Mouse (Mus musculus) brain, adult 2 months (tissue): ENCODE results near the gene Ap2a2.
"Not testable (repeated sequence)": the region's sequence is repeated elsewhere in the genome, so short reads cannot be mapped to it uniquely, and the experiment has no call there.

Source experiments
- DNase-seq: peaks from one replicate; pipeline ENCODE4 v3.0.0; 2011; ENCODE audit warnings: low read depth, low spot score

Gene Ap2a2

DNA sequence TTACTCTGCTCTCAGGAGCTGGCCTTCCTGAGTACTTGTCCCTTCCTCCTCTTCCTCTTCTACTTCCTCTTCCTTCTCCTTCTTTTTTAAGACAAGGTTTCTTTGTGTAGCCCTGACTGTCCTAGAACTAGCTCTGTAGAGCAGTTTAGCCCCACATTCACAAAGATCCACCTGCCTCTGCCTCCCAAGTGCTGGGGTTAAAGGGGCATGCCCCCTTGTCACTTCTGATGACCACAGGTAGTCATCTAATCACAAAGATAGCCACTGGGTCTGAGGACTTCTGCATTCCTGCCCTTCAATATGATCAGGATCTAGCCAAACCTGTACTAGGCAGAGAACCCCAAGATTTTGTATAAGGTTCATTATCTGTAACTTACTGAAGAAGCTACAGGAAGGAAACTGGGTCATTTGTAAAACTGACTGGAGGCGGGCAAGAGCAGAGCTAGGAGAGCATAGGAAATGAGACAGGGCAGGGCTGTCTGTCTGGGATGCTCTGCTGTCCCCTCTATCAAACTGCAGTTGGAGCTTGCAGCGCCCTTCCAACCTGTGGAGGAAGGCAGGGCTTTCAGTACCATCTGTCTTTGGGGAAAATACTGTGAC is 2.1 kb upstream of the Ap2a2 start:
- no peak for DNase-seq

DNA sequence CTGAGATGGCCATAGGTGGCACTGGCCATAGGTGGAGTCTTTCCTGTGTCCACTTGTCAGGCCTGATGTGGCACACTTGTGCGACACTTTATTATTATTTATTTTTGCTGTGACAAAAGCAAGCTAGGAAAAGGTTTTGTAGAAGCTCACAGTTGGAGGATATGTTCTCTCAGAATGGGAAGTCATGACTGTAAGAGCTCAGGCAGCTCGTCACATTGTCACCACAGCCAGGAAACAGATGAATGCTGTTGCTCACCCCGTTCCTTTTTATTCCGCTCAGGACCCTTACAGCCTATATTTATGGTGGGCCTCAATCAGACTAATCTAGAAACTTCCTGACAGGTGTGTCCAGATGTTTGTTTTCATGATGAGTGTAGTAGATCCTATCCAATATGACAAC is 1.5 kb upstream of the Ap2a2 start:
- no peak for DNase-seq

DNA sequence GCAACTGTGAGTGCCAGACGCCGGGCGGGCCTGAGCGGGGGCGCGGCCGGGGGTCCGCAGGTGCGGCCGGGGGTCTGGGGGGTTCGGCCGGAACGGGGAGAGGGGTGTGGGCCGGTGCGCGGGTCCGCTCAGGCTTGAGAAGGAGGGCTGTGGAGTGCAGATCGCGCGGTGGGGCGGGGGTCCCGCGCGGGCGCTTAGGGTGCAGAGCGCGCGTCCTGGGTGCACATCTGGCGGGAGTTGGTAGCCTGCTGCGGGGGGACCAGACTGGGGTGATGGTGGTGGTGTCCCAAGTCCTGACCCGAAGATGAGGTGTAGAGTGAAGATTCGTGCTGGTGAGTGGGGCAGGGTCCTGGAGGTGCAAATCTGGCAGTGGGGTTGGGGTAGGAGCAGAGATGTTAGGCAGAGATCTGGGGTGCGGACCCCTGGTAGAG is 463 bp downstream of the Ap2a2 start:
- DNase-seq = no peak

DNA sequence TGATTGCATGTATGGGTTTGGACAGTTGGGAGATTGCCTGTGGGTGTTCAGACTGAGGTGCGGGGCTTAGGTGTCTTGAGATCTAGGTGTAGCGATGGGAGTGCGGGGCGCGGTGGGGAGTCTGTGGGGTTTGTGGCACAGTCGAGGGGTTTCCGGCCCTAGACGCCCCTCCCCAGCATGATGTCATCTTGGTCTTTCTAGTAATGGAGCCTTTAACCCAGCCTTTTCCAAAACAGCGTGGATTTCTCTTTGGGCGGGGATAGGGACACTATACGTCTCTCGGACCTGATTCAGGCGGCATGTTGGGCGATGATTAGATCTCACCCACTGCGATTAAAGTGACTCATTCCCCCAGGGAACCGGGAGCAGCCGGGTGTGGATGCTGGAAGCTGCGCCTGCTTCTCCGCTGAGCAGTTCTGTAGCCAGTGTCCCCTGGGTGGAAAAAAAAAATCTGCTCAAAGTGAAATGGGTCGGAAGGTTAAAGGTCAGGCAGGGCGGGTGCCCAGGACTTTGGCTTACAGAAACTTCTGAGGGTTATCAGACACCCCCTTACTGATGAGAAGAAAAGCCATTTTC is 967 bp downstream of the Ap2a2 start:
- peak; percentile 83 for DNase-seq

DNA sequence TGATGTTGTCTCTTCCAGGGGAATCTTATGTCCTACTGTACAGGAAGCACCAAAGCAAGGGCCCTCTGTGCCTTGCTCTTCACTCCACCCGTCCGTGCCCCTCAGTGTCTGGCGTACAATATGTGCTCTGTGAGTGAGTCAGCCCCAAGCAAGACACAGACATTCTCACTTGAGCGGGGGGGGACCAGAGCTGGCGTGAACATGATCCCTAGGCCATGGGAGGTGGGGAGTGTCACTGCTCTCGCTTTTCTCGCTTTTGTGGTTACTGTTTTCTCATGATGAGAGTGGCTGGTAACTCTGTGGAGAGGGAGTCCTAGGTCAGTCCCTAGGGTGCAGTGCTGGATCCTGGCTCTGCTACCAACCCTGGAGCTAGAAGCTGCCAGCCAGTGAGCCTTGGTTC is 2.6 kb downstream of the Ap2a2 start:
- peak; percentile 80 for DNase-seq

DNA sequence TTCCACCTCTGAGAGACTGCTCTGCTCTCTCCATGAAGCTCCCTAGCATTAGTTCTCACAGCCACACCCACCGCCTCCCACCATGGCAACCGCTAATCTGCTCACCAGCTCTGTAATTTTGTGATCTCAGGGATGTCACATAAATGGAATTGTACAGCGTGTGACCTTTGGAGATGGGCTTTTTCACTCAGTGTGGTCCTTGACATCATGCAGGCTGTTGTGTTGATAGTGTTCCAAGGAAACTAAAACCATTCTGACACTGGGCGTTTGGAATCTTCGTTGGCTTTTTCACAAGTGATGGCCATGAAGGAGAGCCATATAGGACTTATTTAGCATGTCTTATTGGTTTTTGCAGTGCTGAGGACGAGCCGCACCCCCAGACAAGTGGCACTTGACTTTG is 4.6 kb downstream of the Ap2a2 start:
- peak; percentile 78 for DNase-seq

DNA sequence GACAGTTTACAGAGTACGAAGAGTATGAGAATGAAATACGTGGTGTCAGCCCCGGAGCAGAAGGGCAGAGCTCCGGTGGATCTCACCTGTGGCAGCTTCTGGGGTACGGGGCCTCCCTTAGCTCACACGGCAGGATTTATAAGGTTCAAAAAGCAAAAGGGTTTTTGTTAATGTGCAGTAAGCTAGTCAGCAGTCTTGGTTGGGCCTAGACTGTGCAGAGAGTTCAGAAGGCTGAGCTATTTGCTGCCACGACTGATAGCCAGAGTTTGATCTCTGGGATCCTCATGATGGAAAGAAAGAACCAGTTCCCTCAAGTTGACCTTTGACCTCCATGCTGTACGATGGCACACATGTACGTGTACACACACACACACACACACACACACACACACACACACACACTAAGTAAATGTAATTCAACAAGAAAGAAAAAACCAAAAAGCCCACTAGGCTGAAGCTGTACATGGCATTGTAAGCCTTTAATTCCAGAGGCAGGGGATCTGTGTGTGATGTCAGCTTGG is 7.4 kb downstream of the Ap2a2 start:
- no peak for DNase-seq

DNA sequence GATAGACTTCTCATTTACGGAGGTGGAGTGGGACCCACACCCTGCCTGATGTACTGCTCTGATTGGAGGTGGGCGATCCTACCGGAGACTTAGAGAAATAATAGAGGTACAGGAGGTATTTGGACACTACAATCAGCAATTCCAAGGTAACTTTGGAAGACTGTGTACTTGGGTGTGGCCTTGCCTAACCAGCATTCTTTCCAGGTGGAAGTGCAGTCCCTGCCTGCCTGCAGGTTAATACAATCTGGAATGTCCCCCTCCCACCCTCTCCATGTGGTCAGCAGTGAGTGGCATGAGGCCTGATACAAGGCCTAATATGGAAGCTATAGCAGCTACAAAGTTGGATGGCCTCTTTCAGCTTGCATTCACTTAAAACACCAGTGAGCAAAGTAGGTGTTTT is 7.9 kb downstream of the Ap2a2 start:
- DNase-seq = no peak

DNA sequence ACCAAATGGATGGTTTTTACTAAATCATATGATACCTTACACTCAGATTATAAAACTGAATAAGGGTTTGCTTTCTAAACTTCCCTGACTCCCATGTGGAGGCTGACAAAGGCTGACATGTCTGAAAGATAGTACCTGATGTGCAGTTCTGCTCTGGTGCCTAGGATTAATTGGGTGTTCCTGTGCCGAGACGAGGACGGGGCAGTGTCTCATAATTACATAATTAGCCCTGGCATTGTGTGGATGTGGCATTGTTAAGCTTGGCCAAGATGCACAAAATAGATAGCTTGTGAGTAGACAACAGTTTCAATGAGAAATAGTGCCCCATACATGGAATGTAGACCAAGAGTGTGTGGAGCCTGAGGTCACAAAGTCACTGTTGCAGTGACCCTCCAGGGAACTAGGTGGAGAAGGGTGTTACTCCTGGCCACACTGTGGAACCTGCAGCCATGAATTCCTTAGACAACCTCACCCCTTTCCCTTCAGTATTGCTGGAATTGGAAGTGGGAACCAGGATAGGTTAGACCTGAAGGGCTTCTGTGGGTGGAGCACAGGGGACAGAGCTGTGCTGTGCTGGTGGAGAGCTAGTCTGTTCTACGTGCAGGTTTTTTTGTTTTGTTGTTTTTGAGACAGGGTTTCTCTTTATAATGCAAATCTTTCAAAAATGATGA is 8.8 kb downstream of the Ap2a2 start:
- DNase-seq = no peak

DNA sequence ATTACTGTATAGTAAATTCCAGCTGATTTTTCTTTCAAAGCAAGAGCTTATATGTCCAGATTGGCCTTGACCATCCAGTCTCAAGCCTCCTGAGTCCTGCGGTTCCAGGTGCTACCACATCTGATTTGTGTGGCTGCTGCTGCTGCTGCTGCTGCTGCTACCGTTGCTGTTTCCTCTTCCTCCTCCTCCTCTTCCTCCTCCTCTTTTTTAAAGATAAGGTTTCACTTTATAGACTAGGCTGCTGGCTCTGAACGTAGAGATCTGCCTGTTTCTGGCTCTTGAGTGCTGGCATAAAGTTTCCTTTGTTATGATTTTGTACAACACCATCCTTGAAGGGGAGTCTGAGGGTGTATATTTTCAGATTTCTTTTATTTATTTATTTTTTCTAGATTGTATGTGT is 12.1 kb downstream of the Ap2a2 start:
- DNase-seq = no peak

DNA sequence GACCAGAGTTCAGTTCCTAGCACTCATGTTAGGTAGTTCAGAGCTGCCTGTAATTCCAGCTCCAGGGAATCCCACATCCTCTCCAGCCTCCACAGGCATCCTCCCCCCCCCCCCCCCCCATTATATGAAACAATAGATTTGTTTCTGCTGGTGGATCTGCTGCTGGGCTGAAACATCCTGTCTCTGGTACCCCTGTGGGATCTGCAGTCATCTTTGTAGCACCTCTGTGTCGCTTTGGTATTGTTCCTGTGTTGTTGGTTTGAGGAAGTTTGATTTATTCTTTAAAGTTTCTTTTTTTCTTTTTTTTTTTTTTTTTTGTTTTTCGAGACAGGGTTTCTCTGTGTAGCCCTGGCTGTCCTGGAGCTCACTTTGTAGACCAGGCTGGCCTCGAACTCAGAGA is 13.5 kb downstream of the Ap2a2 start:
- DNase-seq = no peak

DNA sequence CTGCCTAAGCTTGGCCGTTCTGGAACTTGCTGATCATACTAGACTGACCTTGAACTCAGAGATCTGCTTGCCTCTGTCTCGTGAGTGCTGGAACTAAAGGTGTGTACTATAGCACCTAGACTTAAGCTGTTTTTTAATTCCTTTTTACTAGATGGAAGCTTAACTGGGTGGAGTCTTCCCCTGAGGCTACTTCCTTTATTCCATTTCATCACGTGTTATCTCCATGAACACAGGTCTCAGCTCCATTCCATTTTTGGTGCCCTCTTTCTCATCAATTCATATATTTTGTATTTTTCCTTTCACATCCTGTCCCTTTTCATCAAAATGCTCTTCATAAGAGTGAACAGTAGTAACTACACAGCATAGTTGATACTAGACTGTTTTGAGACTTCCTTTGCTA is 15.8 kb downstream of the Ap2a2 start:
- DNase-seq = no peak

DNA sequence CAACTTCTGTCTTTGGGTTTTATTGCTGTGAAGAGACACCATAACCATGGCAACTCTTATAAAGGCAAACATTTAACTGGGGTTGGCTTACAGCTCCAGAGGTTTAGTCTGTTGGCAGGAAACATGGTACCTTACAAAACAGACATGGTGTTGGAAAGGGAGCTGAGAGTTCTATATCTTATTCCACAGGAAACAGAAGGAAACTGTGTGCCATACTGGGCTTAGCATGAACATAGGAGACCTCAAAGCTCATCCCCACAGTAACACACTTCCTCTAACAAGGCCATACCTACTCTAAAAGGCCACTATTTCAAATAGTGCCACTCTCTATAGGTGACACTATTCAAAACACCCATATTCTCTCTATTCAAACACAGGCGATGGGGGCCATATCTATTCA is 16.5 kb downstream of the Ap2a2 start:
- no peak for DNase-seq

DNA sequence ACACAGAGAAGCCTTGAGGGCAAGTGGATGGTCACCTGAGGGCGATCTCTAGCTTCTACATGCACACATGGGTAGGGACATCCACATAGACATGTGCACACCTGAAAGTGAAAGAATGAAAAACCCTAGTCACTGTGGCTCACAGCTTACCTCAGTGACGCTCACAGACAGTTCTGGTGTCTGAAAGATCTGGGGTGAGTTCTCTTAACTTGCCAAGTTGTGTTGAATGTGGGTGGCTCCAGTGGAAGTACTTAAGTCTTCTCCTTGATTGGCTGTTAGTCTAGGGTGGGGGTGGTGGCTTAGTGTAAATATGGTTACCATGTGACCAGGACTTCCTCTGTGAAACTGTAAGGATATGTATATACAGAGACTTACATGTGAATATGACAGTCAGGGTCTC is 17.0 kb downstream of the Ap2a2 start:
- no peak for DNase-seq

DNA sequence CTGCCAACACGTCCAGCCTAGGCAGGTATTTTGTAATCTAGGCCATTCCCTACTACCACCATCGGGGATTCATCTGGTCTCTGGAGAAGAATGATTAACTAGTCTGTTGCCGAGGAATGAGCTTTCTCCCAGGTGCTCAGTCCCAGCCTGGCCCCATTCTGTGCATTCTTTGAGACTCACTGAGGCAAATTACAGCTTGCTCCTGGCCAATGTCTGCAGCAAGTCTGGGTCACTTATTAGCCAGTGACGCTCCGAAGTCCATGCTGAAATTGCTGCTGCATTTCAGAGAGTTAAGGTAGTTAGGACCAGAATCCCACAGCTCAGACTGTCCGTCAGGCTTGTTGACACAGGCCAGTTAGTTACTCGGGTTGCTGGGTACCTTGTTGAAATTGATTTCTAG is 19.4 kb downstream of the Ap2a2 start:
- no peak for DNase-seq

DNA sequence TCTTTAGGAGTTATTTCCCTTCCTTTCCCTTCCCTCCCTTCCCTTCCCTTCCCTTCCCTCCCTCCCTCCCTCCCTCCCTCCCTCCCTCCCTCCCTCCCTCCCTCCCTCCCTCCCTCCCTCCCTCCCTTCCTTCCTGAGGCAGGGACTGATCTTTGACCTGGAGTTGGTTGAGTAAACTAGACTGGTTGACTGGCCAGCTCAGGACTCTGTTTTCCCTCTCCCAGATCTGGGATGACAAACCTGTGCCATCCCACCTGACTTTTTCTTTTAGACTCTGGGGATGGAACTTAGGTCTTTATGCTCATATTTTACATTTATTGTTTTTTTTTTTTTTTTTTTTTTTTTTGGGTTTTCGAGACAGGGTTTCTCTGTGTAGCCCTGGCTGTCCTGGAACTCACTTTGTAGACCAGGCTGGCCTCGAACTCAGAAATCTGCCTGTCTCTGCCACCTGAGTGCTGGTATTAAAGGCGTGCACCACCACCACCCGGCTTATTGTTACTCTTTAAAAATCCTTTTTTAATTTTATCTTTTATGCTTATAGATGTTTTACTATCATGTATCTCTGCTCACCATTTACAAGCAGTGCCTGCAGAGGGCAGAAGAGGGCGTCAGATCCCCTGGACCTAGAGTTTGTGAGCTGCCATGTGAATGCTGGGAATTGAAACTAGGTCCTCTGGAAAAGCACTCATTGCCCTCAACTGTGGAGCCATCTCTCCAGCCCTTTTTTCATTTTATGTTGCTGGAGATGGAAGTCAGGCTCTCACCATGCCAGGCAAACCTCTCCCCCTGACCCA is 22.3 kb downstream of the Ap2a2 start:
- no peak for DNase-seq

DNA sequence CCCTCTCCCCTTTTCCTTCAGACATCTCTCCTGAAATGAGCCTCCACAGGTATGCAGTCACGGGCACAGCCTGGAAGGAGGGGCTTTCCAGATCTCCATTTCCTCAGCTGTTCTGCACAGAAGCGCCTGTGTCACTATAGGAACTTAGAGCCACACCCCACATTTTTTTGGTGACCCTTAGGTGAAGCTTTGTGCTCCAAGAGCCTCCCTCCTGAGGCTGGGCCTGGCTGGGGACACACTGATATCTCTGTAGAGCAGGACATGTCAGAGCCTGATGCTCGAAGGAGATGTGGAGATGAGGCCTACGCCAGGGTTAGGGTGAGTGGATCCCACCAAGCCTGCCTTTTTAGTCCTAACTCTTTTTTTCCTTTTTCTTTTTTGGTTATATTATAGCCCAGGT is 23.3 kb downstream of the Ap2a2 start:
- no peak for DNase-seq

DNA sequence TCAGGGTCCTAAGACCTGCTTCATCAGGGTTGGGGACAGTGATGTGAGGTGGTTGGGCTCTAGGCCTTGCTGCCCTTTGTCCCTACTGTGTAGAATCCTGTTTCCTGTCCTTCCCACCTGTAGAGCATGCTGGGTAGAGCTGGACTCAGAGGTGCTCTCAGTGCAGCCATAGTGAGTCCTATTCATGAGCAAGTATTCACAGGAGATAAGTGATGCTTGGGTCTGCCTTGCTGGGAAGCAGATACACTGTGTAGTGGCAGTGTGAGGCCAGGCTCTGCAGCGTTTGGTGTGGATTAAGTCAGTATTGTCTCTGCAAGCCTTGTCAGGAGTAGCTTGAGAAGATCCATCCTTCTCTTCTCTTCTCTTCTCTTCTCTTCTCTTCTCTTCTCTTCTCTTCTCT is 23.9 kb downstream of the Ap2a2 start:
- no peak for DNase-seq

DNA sequence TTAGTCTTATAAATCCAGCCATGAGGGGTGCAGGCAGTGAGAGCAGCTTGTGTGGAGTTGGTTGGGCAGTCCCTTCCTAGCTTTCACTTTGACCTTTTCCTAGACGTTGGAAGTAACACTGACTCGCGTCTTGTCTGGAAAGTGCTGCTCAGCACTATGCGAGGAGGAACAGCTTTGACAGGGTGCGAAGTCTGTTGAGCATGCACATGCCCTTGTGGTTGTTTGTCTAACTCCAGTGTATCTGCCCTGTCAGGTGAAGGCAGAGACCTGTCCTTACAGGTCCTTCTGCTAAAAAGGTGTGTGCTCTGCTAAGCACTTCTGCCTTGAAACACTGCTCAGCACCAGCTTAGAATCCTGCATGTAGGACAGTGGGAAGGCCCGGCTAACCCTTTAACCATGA is 26.9 kb downstream of the Ap2a2 start:
- no peak for DNase-seq

DNA sequence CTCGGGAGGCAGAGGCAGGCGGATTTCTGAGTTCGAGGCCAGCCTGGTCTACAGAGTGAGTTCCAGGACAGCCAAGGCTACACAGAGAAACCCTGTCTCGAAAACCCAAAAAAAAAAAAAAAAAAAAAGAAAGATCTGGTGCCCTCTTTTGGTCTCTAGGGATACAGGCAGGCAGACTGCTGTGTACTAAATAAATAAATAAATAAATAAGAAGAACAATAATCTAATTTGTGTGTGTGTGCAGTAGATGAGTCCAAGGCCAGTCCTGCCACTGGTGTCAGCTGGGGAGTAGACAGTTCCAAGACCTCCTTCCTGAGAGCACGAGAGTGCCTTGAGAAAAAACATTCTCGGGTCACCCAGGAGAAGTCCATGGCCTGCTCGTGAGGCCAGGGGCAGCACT is 28.3 kb downstream of the Ap2a2 start:
- not testable (repeated sequence) for DNase-seq

DNA sequence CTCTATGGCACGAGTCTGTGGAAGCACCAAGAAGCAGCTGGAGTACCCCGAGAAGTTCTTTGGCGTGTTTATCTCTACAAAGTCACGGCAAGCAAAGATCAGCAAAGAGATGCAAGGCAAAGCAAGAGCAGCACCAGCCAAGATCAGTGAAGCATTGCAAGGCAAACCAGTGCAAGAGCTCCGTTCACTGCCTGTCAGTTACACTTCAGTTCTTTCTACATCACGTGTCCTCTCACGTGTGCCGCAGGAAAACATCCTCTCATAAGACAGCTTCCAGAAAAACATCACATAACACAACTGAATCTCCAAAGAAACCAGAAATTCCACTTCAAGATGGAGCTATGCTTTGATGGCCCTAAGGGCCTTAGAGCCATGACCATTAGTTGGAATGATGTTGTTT is 29.0 kb downstream of the Ap2a2 start:
- DNase-seq = no peak

DNA sequence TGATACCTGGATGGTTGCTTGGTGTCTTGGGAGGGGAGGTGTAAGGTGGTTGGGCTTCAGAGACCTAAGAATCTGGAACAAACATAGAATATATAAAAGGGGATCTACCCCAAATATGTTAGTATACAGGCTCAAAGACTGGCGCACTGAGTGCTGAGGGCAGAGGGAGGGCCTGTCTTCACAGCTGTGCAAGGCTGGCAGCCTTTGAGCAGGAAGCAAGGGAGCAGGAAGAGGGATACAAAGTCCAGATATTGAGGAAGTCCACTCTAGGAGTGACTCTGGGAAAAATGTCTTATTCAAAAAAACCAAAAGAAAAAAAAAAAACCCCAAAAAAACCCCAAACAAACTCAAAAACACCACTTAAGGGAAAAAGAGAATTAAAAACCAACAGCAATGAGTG is 30.1 kb downstream of the Ap2a2 start:
- no peak for DNase-seq

DNA sequence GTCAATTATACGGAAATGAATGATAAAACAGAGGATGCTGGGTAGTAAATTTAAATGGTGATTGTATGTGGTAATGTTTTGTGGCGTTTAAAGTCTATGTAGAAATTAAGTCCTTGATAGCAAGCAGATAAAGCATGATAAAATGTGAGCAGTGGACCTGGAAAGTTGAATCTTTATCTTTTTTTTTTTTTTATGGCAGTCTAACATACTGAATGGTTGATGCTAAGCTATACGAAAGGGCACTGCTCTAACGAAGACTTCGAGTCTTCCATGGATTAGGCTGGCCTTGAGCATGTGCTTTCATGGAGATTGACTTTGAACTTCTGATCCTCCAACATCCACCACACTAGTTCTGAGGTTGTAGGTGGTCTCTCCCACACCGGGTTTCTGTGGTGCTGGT is 31.1 kb downstream of the Ap2a2 start:
- no peak for DNase-seq
